Mouse (Mus musculus) ES-Bruce4 (cell line): ENCODE results near the gene E330017A01Rik. TPM values are rescaled to one million over a fixed set of nuclear protein-coding genes. Genes with fewer than 3 reads are reported as not detected.

Source experiments
- H3K27ac ChIP-seq: 2 replicates; pipeline ENCODE4 v1.5.1; 2012; ENCODE audit warnings: low read length, inconsistent platforms; ENCODE audit not compliant: insufficient read depth
- H3K27me3 ChIP-seq: 2 replicates; pipeline ENCODE4 v1.6.1; 2012; ENCODE audit warnings: mild to moderate bottlenecking, low read length, inconsistent platforms; ENCODE audit not compliant: control insufficient read depth, poor library complexity, insufficient read depth, severe bottlenecking
- H3K36me3 ChIP-seq: 2 replicates; pipeline ENCODE4 v1.6.1; 2012; ENCODE audit warnings: inconsistent platforms, mild to moderate bottlenecking, low read length, moderate library complexity; ENCODE audit not compliant: control insufficient read depth, poor library complexity, insufficient read depth, severe bottlenecking
- H3K4me1 ChIP-seq: one replicate; pipeline ENCODE4 v1.8.1; 2011; ENCODE audit warnings: low read length; ENCODE audit not compliant: control insufficient read depth, insufficient read depth
- H3K4me3 ChIP-seq: 2 replicates; pipeline ENCODE4 v1.5.1; 2011; ENCODE audit warnings: low read depth, mild to moderate bottlenecking, low read length
- H3K9ac ChIP-seq: 2 replicates; pipeline ENCODE4 v1.6.1; 2012; ENCODE audit warnings: low read depth, mild to moderate bottlenecking, inconsistent platforms; ENCODE audit not compliant: poor library complexity, severe bottlenecking
- H3K9me3 ChIP-seq: replicated peaks from 2 replicates; pipeline ENCODE4 v1.6.1; 2012; ENCODE audit warnings: mild to moderate bottlenecking, low read length, inconsistent platforms; ENCODE audit not compliant: control insufficient read depth, poor library complexity, insufficient read depth, severe bottlenecking
- CTCF ChIP-seq: IDR thresholded peaks from one replicate; pipeline ENCODE4 v1.8.1; 2011; ENCODE audit warnings: low read depth, low read length
- EP300 ChIP-seq: IDR thresholded peaks from 2 replicates; pipeline ENCODE4 v1.6.1; 2011; ENCODE audit warnings: low read depth, low read length; ENCODE audit not compliant: insufficient read depth
- POLR2A ChIP-seq: IDR thresholded peaks from one replicate; pipeline ENCODE4 v1.8.1; 2011; ENCODE audit warnings: low read length; ENCODE audit not compliant: insufficient read depth
- polyA plus RNA-seq: library from polyadenylated mRNA; stranded (reverse); fragments of >200 nt; gene quantifications from 2 replicates; pipeline ENCODE4 v1.2.4, GENCODE M21; 2011; ENCODE audit warnings: low read depth; ENCODE audit not compliant: missing spikeins, insufficient read depth, insufficient read length

Gene E330017A01Rik
- polyA plus RNA-seq, 1 experiment = not detected

- TF ChIP-seq CTCF (no peak), POLR2A (no peak), EP300 (no peak)
- Histone ChIP-seq H3K9me3 (no peaks in the 10 kb centered on the region), H3K4me1 (no peaks in the 10 kb centered on the region), H3K27me3 (no peaks in the 10 kb centered on the region), H3K9ac (no peak overlapping the region), H3K27ac (no peak overlapping the region), H3K4me3 (no peak overlapping the region), H3K36me3 (peaks cover 14% of the 10 kb centered on the region)
These were observed 40.1 kb upstream of the E330017A01Rik start for GRCm38 (mm10) chr16:58678660-58679059.

DNA sequence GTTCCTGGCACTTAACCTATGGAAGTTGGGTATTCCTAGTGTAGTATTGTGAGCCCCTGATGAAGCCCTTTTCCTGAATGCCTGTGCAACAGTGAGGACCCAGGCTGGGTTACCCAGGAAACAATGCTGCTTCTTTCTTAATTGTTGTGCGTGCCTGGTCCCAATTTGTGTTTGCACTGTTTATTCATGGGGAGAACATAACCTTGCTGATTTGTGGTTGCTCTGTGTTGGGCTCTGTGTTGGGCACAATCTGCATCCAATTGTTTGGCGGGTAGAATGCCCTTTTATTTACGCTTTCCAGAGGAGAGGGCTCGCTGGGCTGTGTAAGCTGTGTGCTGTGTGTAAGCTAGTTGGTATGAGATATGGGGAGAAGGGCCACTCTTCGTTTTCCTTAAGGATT lies 39.0 kb upstream of the E330017A01Rik start:
- Histone ChIP-seq H3K27me3 (no peaks in the 10 kb centered on the region), H3K4me1 (no peaks in the 10 kb centered on the region), H3K27ac (no peak overlapping the region), H3K36me3 (peaks cover 20% of the 10 kb centered on the region), H3K9ac (no peak overlapping the region), H3K4me3 (no peak overlapping the region), H3K9me3 (no peaks in the 10 kb centered on the region)
- TF ChIP-seq CTCF (no peak), POLR2A (no peak), EP300 (no peak)

DNA sequence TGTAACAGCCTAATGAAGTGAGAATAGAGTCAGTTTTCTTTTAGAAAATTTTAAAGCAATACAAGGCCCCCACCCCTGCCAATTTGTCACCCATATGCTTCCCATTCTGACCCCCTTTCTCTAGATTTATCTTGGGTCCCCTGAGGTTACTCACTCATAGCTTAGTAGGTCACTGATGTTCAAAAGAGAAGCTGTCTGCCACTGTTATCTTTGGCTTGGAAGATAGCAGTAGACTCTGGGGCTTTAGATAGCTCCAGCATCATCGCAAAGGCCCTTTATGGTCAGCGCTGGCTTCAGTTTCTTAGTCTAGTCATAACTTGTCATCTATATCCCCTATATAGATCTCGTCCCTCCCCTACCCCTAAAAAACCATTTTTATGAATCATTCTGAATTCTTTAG lies 38.1 kb upstream of the E330017A01Rik start:
- no peaks in the 10 kb centered on the region for H3K27me3 ChIP-seq
- no peak overlapping the region for H3K4me3 ChIP-seq
- no peaks in the 10 kb centered on the region for H3K4me1 ChIP-seq
- no peaks in the 10 kb centered on the region for H3K9me3 ChIP-seq
- TF ChIP-seq CTCF (no peak), EP300 (no peak), POLR2A (no peak)
- H3K27ac ChIP-seq = no peak overlapping the region
- H3K9ac ChIP-seq = no peak overlapping the region
- H3K36me3 ChIP-seq = peaks cover 22% of the 10 kb centered on the region

DNA sequence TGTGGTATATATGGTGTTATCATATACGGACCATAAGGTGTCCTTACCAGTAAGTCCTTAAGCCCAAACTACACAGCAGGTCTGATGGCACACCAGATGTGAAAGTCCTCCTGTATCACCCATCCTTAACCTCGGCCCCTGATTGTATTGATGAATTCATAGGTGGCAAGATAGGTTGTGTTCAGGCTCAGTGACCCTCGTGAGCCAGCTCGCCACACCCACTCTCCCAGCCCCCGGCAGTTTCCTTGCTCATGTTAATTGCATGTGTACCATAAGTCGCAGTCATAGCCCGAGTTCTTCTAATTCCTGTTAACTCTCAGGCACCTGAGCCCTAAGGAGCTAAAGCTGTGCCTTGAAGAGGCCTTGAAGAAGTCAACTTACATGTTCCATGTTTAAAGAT lies 37.6 kb upstream of the E330017A01Rik start:
- H3K4me1 ChIP-seq = no peaks in the 10 kb centered on the region
- H3K27ac ChIP-seq = no peak overlapping the region
- no peak overlapping the region for H3K4me3 ChIP-seq
- TF ChIP-seq EP300 (no peak), POLR2A (no peak), CTCF (no peak)
- peaks cover 22% of the 10 kb centered on the region for H3K36me3 ChIP-seq
- H3K27me3 ChIP-seq = no peaks in the 10 kb centered on the region
- H3K9ac ChIP-seq = no peak overlapping the region
- no peaks in the 10 kb centered on the region for H3K9me3 ChIP-seq

DNA sequence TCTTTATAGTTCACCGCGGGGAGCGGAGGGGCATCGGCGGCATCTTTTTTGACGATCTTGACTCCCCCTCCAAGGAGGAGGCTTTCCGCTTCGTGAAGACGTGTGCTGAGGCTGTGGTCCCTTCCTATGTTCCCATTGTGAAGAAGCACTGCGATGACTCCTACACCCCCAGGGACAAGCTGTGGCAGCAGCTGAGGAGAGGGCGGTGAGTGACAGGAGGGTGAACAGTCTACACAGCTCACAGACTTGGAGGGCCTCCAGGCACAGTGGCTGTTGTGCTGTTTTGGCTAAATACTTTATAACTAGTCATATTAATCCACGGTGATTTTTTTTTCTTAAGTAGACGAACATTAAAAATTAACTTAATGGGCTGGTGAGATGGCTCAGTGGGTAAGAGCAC lies 36.7 kb upstream of the E330017A01Rik start:
- Histone ChIP-seq H3K36me3 (peaks cover 21% of the 10 kb centered on the region), H3K27ac (no peak overlapping the region), H3K9me3 (no peaks in the 10 kb centered on the region), H3K9ac (no peak overlapping the region), H3K4me3 (peak overlapping the region; percentile 0; the same call in 1 of the 2 replicates), H3K27me3 (no peaks in the 10 kb centered on the region), H3K4me1 (no peaks in the 10 kb centered on the region)
- no peak for TF ChIP-seq POLR2A
- no peak for TF ChIP-seq EP300
- TF ChIP-seq CTCF = no peak

DNA sequence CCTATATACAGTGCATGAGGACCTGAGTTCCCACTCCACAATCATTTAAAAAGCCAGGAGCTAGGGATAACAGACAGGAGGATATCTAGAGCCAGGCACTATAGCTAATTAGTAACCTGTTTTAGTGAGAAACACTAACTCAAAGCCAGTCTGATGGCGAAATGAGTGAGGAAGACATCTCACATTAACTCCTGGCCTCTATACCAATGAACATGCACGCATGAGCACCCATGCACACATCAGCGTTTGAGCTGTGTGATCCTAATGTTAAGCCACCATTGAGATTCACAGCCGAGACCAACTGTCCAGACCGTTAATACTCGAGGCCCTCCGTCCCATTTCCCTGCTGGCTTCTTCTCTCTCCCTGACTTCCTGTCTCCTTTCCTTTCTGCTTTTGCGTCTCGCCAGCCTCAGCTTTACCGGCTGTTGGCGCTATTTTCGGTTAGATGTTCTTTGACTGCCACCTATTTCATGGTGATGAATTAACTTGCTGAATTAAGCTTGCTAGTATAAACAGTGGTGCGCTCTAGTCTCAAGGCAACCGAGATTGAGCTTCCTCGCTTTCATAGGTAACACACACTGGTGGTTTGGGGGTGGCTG lies 35.4 kb upstream of the E330017A01Rik start:
- Histone ChIP-seq H3K4me1 (no peaks in the 10 kb centered on the region), H3K27ac (no peak overlapping the region), H3K9ac (no peak overlapping the region), H3K27me3 (no peaks in the 10 kb centered on the region), H3K4me3 (no peak overlapping the region), H3K9me3 (no peaks in the 10 kb centered on the region), H3K36me3 (peaks cover 21% of the 10 kb centered on the region)
- TF ChIP-seq POLR2A = no peak
- TF ChIP-seq CTCF = no peak
- no peak for TF ChIP-seq EP300
